Mouse (Mus musculus) heart, embryonic 12.5 days (tissue): Measurements from ENCODE around the gene Ogfod2. TPM values are rescaled to one million over a fixed set of nuclear protein-coding genes. Genes with fewer than 3 reads are reported as not detected.

ENCODE experiments used
- ATAC-seq: fragments of 200-750 bp; cut with Nextera tagmentation; 2 replicates; pipeline ENCODE4 v1.8.0; 2017; ENCODE audit warnings: moderate TSS enrichment, moderate library complexity; ENCODE audit not compliant: insufficient number of reproducible peaks, low FRiP score
- H3K27ac ChIP-seq: fragments of 300-500 bp; sonication (generic); 2 replicates; pipeline ENCODE4 v1.5.1; 2016; ENCODE audit warnings: mild to moderate bottlenecking, moderate library complexity; ENCODE audit not compliant: poor library complexity, severe bottlenecking
- H3K27me3 ChIP-seq: fragments of 300-500 bp; sonication (generic); replicated peaks from 2 replicates; pipeline ENCODE4 v1.6.1; 2016; ENCODE audit warnings: mild to moderate bottlenecking, moderate library complexity
- H3K36me3 ChIP-seq: fragments of 300-500 bp; sonication (generic); 2 replicates; pipeline ENCODE4 v1.6.1; 2016; ENCODE audit warnings: mild to moderate bottlenecking, moderate library complexity
- H3K4me1 ChIP-seq: fragments of 300-500 bp; sonication (generic); replicated peaks from 2 replicates; pipeline ENCODE4 v1.6.1; 2016; ENCODE audit warnings: mild to moderate bottlenecking
- H3K4me2 ChIP-seq: fragments of 300-500 bp; sonication (generic); 2 replicates; pipeline ENCODE4 v1.6.1; 2016; ENCODE audit warnings: mild to moderate bottlenecking, moderate library complexity
- H3K4me3 ChIP-seq: fragments of 300-500 bp; sonication (generic); 2 replicates; pipeline ENCODE4 v1.5.1; 2016; ENCODE audit warnings: mild to moderate bottlenecking
- H3K9ac ChIP-seq: fragments of 300-500 bp; sonication (generic); 2 replicates; pipeline ENCODE4 v1.6.1; 2016; ENCODE audit warnings: mild to moderate bottlenecking, moderate library complexity
- H3K9me3 ChIP-seq: fragments of 300-500 bp; sonication (generic); replicated peaks from 2 replicates; pipeline ENCODE4 v1.6.1; 2016; ENCODE audit warnings: mild to moderate bottlenecking, moderate library complexity
- WGBS: fragments of 180-500 bp; shearing (Covaris S2); methylation state at CpG from one replicate; pipeline ENCODE4 v1.1.7; 2016; 5-methylcytosine and 5-hydroxymethylcytosine counted together
- polyA plus RNA-seq: library from polyadenylated mRNA; unstranded; fragments of >200 nt; fragmentation: Nextera tagmentation; extraction: Ambion mirVana; gene quantifications from 2 replicates; pipeline ENCODE4 v1.2.1, GENCODE M21; 2016

Ogfod2 gene
- polyA plus RNA-seq, 1 experiment from 2014 or later: 16.1 TPM

DNA sequence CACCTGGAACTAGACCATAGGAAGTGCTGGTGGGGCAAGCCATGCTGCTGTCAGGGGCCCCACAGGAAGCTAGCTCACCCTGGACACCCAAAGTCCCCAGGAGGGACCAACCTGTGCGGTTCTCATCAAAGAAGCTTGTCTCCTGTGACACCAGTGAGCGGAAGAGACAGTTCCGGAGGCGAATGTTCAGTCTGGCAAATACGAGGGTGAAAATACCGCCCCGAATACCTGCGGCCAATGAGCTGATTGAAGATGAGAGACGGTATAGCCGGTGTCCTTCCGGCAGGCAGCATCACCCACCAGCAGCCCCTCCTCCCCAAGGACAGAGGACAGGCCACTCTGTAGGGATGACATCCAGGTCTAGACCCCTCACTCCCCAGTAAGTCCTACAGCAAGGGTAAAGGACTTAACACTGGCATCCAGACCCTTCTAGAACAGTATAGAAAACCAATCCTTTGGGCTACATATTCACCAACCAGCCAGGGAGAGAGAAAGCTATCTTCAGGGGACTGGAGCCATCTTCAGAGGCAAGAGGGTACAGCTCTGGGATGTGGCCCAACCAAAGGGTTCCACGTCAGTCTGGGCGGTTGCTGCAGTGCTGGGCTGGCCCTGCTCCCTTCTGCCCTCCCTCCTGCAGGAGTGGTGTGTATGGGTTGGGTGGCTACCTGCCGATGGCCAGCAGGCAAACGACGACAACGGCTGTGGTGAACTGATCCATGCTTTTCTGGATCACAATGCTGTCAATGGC, 29.0 kb upstream of the Ogfod2 start:
- Histone ChIP-seq H3K9me3 (no peaks in the 10 kb centered on the region), H3K4me2 (no peak overlapping the region), H3K27me3 (0 out of 2 replicates have a peak, but pooled peaks cover 2% of the 10 kb centered on the region), H3K36me3 (no peaks in the 10 kb centered on the region), H3K4me1 (peaks cover 14% of the 10 kb centered on the region), H3K27ac (no peak overlapping the region), H3K4me3 (no peak overlapping the region), H3K9ac (0 out of 2 replicates have a peak overlapping the region, but pooled peaks have one; percentile 16)
- WGBS: 86% methylated on average over 17 of the region's 17 CpGs
- ATAC-seq: no peak

DNA sequence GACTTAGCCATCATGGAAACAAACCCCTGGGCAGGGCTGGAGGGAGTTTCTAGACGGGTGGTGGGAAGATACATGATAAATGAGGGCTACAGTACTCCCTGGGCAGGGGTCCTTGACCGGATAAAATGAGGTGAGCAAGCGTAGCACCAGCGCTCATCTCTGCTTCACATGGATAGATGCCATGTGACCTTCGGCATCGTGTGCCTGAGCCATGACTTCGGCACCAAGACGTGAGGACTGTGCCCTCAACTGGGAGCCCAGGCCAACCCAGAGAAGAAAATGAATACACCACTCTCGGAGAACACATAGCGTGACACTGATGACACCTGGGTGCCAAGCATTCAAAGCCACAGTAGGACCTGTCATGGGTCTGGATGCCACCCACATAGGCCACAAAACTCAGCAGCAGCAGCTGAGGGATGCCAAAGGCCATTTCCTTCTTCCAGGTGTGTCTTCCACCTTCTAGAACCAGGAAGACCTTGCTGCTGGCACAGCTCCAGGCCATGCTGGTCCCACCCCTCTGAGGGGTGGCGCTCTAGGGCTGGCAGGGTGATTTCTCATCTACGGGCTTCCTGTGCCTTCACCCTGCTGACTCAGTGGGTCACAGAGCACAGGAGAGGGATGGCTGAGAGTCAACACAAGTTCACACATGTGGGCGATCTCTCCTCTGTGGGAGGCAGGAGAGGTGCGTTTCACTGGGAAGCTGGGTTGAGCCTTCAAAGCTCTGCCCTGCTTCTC, 28.1 kb upstream of the Ogfod2 start:
- peaks cover 11% of the 10 kb centered on the region for H3K4me1 ChIP-seq
- no peaks in the 10 kb centered on the region for H3K36me3 ChIP-seq
- no peak overlapping the region for H3K9ac ChIP-seq
- ATAC-seq: no peak
- H3K27ac ChIP-seq: no peak overlapping the region
- H3K9me3 ChIP-seq: no peaks in the 10 kb centered on the region
- no peak overlapping the region for H3K4me2 ChIP-seq
- H3K4me3 ChIP-seq: no peak overlapping the region
- WGBS: 84% methylated on average over 14 of the region's 14 CpGs
- 0 out of 2 replicates have a peak, but pooled peaks cover 2% of the 10 kb centered on the region for H3K27me3 ChIP-seq

DNA sequence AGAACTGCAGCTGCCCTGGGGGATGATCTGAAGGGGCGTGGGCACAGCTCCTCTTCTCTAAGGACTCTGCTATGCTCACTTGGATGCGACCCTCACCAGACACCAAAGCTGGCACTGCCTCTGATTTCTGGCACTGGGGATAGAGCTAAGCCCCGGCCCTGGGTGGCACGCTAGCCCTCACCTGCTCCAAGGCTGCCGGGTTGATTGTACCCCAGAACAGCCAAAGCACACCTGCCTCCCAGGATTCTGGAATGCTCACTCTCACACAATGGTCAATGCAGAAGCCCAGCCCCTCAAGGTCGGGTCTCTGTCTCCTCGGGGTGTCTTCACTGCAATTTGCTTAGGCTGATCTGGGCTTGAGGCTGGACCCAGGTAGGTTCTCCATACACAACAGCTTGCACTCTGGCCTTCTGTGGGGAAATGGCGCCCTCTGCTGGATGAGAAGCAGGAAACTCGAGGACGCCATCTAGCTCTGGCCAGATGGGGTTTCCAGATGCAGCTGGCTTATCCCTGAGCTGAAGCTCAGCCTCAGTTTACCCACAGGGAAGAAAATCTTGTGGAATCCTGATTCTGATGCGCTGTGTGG, 27.4 kb upstream of the Ogfod2 start:
- Histone ChIP-seq H3K9me3 (no peaks in the 10 kb centered on the region), H3K4me1 (peaks cover 9% of the 10 kb centered on the region), H3K36me3 (no peaks in the 10 kb centered on the region), H3K27ac (no peak overlapping the region), H3K27me3 (0 out of 2 replicates have a peak, but pooled peaks cover 2% of the 10 kb centered on the region), H3K4me3 (no peak overlapping the region), H3K9ac (no peak overlapping the region), H3K4me2 (no peak overlapping the region)
- ATAC-seq: peak; percentile 46; the same call in 1 of the 2 replicates
- WGBS: 41% methylated on average over 11 of the region's 11 CpGs

DNA sequence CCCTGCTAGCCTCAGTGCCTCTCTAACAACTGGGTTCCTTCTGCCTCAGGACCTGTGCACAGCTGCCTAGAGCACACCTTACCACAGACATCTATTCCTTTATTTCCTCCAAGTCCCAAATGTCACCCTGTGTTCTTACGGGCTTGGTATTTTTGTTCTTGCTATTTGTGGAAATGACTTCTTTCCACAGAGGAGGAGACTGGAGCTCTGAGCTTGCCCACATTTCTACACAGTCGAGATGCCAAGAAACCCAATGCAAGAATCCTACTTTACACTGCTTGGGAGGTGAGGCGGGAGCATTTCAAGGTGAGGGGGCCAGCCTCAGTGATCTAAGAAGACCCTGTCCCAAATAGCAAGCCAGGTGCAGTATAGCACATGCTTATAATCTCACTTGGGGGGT, 26.6 kb upstream of the Ogfod2 start:
- 63% methylated on average over 3 of the region's 3 CpGs for WGBS
- no peak for ATAC-seq
- H3K27ac ChIP-seq: no peak overlapping the region
- H3K36me3 ChIP-seq: no peaks in the 10 kb centered on the region
- no peaks in the 10 kb centered on the region for H3K9me3 ChIP-seq
- H3K4me2 ChIP-seq: no peak overlapping the region
- H3K9ac ChIP-seq: no peak overlapping the region
- no peak overlapping the region for H3K4me3 ChIP-seq
- 0 out of 2 replicates have a peak, but pooled peaks cover 2% of the 10 kb centered on the region for H3K27me3 ChIP-seq
- H3K4me1 ChIP-seq: peaks cover 4% of the 10 kb centered on the region

DNA sequence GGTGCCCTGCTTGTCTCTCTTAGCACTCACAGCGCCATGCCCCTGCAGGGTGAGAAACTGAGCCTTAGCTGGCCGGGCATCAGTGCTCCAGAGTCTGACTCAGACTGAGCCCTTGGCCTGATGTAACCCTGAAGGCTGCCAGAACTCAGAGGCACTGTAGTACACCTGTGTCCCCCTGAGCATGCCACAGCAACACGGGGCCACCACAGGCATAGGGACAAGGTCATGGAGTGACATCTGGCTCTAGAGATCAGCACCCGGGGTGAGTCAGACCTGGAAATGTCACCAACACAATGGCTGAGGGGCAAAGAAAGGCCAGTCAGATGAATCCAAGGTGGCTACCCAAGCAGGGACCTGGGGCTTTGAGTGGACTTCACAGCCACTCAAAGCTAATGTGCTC, 25.2 kb upstream of the Ogfod2 start:
- WGBS: 77% methylated on average over 4 of the region's 4 CpGs
- Histone ChIP-seq H3K9ac (no peak overlapping the region), H3K27me3 (0 out of 2 replicates have a peak, but pooled peaks cover 2% of the 10 kb centered on the region)

DNA sequence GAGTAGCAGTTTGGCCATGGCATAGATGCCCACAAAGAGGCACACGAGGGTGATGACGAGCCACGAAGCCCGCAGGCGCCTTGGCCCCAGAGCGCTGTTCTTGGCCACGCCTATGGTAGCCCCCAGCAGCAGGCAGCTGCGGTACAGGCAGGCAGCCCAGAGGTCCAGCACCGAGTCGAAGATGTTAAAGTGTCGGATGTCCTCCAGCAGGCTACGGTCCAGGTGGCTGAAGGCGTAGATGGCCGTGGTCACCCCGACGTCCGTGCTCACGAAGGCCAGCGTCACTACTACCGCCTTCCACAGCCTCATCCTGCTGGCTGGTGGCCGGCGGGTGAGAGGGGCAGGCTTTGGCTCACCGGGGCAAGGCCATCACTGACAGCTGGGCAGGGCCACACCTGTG, 22.2 kb upstream of the Ogfod2 start:
- H3K36me3 ChIP-seq: no peaks in the 10 kb centered on the region
- H3K9ac ChIP-seq: no peak overlapping the region
- H3K27me3 ChIP-seq: peaks cover 16% of the 10 kb centered on the region
- 79% methylated on average over 23 of the region's 23 CpGs for WGBS
- no peak for ATAC-seq
- no peak overlapping the region for H3K27ac ChIP-seq
- no peak overlapping the region for H3K4me3 ChIP-seq
- no peaks in the 10 kb centered on the region for H3K9me3 ChIP-seq
- peaks cover 7% of the 10 kb centered on the region for H3K4me1 ChIP-seq
- H3K4me2 ChIP-seq: no peak overlapping the region

More for the DNA sequence above, 25.2 kb upstream of the Ogfod2 start:
- ATAC-seq: no peak
- H3K4me3 ChIP-seq: no peak overlapping the region
- no peaks in the 10 kb centered on the region for H3K9me3 ChIP-seq
- H3K36me3 ChIP-seq: no peaks in the 10 kb centered on the region
- no peak overlapping the region for H3K4me2 ChIP-seq
- no peak overlapping the region for H3K27ac ChIP-seq
- H3K4me1 ChIP-seq: 0 out of 2 replicates have a peak, but pooled peaks cover 3% of the 10 kb centered on the region

DNA sequence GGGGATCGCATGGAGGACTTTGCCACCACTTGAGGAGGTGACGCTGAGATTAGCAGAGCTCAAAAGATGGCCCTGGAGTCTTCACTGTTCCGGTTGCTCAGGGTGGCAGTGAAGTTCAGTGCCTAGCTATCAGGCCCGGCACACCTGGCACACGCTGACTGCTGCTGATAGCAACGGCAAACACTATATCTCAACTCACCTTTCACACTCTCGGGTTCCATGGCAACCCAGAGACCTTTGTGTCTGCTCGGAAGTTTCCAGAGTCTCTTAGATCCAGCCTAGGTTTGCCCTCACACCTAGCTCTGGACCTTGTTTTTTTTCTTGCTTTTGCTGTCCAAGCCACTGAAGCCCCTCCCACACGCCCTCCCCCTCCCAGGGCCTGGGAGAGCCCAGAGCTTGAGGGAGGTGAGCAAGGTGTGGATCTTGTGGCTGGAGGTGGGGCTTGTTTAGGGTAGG, 20.1 kb upstream of the Ogfod2 start:
- Histone ChIP-seq H3K4me2 (no peak overlapping the region), H3K4me1 (peaks cover 18% of the 10 kb centered on the region), H3K4me3 (no peak overlapping the region), H3K27me3 (peaks cover 19% of the 10 kb centered on the region), H3K27ac (no peak overlapping the region), H3K36me3 (no peaks in the 10 kb centered on the region), H3K9me3 (no peaks in the 10 kb centered on the region), H3K9ac (no peak overlapping the region)
- peak; percentile 6; the same call in 1 of the 2 replicates for ATAC-seq
- 45% methylated on average over 9 of the region's 9 CpGs for WGBS

DNA sequence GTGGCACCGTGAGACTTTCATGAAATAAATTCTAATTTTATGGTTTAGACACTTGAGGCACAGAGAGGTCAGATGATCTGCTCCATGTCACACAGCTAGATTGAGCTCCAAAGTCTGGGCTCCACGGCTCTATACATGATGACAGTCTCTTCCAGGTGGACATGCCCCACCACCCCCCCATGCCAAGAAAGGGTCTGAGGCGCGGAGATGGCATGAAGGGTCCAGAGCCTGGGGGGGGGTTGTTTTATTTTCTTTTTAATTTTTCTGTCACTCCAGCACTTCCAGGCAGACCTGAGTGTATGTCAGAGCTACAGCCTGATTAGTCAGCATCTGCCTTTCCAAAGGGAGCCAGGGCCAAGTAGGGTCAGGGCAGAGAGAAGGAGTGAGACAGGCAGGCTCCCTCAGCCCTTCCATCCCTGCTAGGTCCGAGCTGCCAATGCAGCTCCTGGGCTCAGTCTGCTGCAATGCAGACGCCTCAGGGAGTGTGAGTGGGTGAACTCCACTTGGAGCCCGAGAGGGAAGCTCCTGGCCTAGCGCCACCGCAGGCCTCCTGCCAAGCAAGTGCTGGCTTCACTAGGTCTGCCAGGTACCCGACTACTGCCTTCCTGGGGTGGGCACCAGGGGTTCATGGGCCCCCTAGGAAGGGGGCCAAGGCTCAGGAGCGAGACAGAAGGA, 18.8 kb upstream of the Ogfod2 start:
- H3K4me1 ChIP-seq: peaks cover 18% of the 10 kb centered on the region
- H3K27ac ChIP-seq: no peak overlapping the region
- H3K9me3 ChIP-seq: no peaks in the 10 kb centered on the region
- no peaks in the 10 kb centered on the region for H3K36me3 ChIP-seq
- no peak overlapping the region for H3K9ac ChIP-seq
- no peak for ATAC-seq
- peaks cover 19% of the 10 kb centered on the region for H3K27me3 ChIP-seq
- 75% methylated on average over 11 of the region's 11 CpGs for WGBS
- H3K4me2 ChIP-seq: no peak overlapping the region
- H3K4me3 ChIP-seq: no peak overlapping the region

DNA sequence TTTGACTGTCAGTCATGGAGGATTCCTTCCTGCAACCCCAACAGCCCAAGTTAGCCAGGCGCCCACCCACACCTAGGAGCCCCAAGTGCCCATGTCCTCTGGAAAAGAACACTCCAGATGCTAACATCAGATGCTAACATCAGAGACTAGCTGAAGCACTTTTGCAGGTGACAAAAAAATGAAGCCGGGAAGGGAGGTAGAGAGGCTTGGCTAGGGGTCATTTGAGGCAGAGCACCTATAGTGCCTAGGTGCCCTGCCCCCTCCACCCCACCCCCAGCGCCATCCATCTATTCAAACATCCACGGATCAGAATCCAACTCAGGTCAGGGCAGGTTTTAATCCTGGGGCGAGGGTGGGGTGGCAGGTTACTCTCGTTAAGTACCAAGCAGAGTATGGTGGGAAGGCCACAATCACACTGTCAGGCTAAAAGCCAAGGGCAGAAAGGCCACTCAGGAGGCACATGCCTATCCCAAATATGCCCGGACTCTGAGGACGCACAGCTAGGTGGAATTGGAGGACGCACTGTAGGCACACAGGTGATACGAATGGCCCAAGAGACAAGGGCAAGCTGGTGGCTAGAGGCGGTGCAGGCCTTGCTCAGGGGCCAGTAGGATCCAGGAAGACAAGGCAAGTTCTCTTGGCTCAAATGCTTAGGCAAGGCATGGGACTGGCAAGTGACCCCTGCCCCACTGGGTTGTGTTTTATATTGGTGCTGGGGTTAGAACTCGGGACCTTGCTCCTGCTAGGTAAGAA, 18.1 kb upstream of the Ogfod2 start:
- Histone ChIP-seq H3K9me3 (no peaks in the 10 kb centered on the region), H3K27ac (no peak overlapping the region), H3K27me3 (peaks cover 19% of the 10 kb centered on the region), H3K36me3 (no peaks in the 10 kb centered on the region), H3K9ac (no peak overlapping the region), H3K4me1 (peaks cover 18% of the 10 kb centered on the region), H3K4me3 (no peak overlapping the region), H3K4me2 (peak overlapping the region; percentile 5; the same call in 1 of the 2 replicates)
- no peak for ATAC-seq
- WGBS: 87% methylated on average over 12 of the region's 12 CpGs

DNA sequence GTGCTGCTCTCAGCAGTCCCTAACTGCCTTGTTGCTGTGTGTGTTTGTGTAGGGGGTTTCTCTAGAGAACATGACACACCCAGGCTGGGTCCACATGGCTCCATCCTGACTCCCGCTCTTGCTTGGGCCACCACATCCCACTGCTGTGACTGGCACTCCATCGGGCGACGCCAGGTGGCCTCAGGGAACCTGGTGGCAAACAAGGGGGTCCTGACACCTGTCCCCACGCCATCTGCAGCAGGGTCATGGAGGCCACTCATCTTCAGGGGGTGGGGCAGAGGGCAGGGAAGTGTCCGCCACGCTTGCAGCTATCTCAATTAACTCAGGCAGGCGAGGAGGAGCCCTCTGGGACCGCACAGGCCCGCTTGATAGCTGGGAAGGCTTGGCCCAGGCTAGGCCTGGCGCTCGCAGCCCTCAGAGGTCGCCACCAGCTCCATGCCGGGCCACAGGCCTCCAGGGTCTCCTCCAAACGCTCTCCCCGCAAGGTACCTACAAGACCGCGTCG, 17.0 kb upstream of the Ogfod2 start:
- Histone ChIP-seq H3K9ac (peak overlapping the region; percentile 72), H3K4me3 (peak overlapping the region; percentile 57), H3K36me3 (no peaks in the 10 kb centered on the region), H3K27ac (no peak overlapping the region), H3K4me2 (peak overlapping the region; percentile 87), H3K9me3 (no peaks in the 10 kb centered on the region), H3K27me3 (peaks cover 19% of the 10 kb centered on the region), H3K4me1 (peaks cover 18% of the 10 kb centered on the region)
- WGBS: 12% methylated on average over 19 of the region's 19 CpGs
- peak; percentile 52 for ATAC-seq
